Mouse (Mus musculus) G1E (cell line): Measurements from ENCODE around the gene Hist1h2be.

Experiments used
- CTCF ChIP-seq: IDR thresholded peaks from 2 replicates; pipeline ENCODE4 v1.5.1; 2012; ENCODE audit warnings: low read depth, low read length, inconsistent platforms, mixed read lengths
- GATA1 ChIP-seq: IDR thresholded peaks from 2 replicates; pipeline ENCODE4 v1.6.1; 2012; ENCODE audit warnings: borderline replicate concordance, low read length, inconsistent platforms, mixed read lengths
- GATA2 ChIP-seq: IDR thresholded peaks from 2 replicates; pipeline ENCODE4 v1.6.1; 2012; ENCODE audit warnings: low read depth, low read length, inconsistent platforms, borderline replicate concordance
- POLR2AphosphoS5 ChIP-seq: IDR thresholded peaks from 2 replicates; pipeline ENCODE4 v1.6.1; 2012; ENCODE audit warnings: low read depth, low read length, inconsistent platforms; ENCODE audit not compliant: insufficient replicate concordance
- TAL1 ChIP-seq: conservative IDR thresholded peaks from 2 replicates; pipeline ENCODE4 v1.6.1; 2012; ENCODE audit warnings: low read depth, low read length, inconsistent platforms, mixed read lengths

- TF ChIP-seq POLR2AphosphoS5 (no peak), CTCF (no peak), TAL1 (no peak), GATA1 (no peak), GATA2 (no peak)
Observed at GRCm38 (mm10) chr13:23610393-23610792, 10.5 kb downstream of the Hist1h2be start.
